Mouse (Mus musculus) hindbrain, embryonic 16.5 days (tissue): ENCODE measurements at regions not wholly inside any gene's neighbourhood (a gene's known extent, or its start where the extent isn't known, plus 50 kb on each side); places are given as distances from the start of the nearest gene placed in this dataset.
"Not testable (repeated sequence)": the region's sequence is repeated elsewhere in the genome, so short reads cannot be mapped to it uniquely, and the experiment has no call there.

ENCODE experiments used
- ATAC-seq: fragments of 200-750 bp; cut with Nextera tagmentation; 2 replicates; pipeline ENCODE4 v1.8.0; 2017; ENCODE audit warnings: moderate TSS enrichment, moderate library complexity
- H3K27ac ChIP-seq: fragments of 300-500 bp; sonication (generic); 2 replicates; pipeline ENCODE4 v1.5.1; 2014; ENCODE audit warnings: low read depth, mild to moderate bottlenecking, control low read depth, low read length, moderate library complexity
- H3K27me3 ChIP-seq: fragments of 300-500 bp; sonication (generic); replicated peaks from 2 replicates; pipeline ENCODE4 v1.6.1; 2014; ENCODE audit warnings: low read length; ENCODE audit not compliant: control insufficient read depth, insufficient read depth
- H3K36me3 ChIP-seq: fragments of 300-500 bp; sonication (generic); 2 replicates; pipeline ENCODE4 v1.6.1; 2014; ENCODE audit warnings: mild to moderate bottlenecking, low read length, moderate library complexity, mixed read lengths; ENCODE audit not compliant: control insufficient read depth, insufficient read depth
- H3K4me1 ChIP-seq: fragments of 300-500 bp; sonication (generic); 2 replicates; pipeline ENCODE4 v1.6.1; 2014; ENCODE audit warnings: low read depth, low read length; ENCODE audit not compliant: control insufficient read depth, insufficient read depth
- H3K4me2 ChIP-seq: fragments of 300-500 bp; sonication (generic); 2 replicates; pipeline ENCODE4 v1.6.1; 2014; ENCODE audit warnings: mild to moderate bottlenecking, low read length, control low read depth, moderate library complexity
- H3K4me3 ChIP-seq: fragments of 300-500 bp; sonication (generic); 2 replicates; pipeline ENCODE4 v1.5.1; 2014; ENCODE audit warnings: mild to moderate bottlenecking, low read length, control low read depth, moderate library complexity
- H3K9ac ChIP-seq: fragments of 300-500 bp; sonication (generic); 2 replicates; pipeline ENCODE4 v1.6.1; 2014; ENCODE audit warnings: low read depth, mild to moderate bottlenecking, control low read depth, low read length, moderate library complexity
- H3K9me3 ChIP-seq: fragments of 300-500 bp; sonication (generic); 2 replicates; pipeline ENCODE4 v1.6.1; 2014; ENCODE audit warnings: mild to moderate bottlenecking, low read length, moderate library complexity; ENCODE audit not compliant: control insufficient read depth
- WGBS: fragments of 180-500 bp; shearing (Covaris S2); extraction: QIAGEN DNeasy Blood & Tissue Kit; methylation state at CpG from one replicate; pipeline ENCODE4 v1.1.7; 2014; 5-methylcytosine and 5-hydroxymethylcytosine counted together

DNA sequence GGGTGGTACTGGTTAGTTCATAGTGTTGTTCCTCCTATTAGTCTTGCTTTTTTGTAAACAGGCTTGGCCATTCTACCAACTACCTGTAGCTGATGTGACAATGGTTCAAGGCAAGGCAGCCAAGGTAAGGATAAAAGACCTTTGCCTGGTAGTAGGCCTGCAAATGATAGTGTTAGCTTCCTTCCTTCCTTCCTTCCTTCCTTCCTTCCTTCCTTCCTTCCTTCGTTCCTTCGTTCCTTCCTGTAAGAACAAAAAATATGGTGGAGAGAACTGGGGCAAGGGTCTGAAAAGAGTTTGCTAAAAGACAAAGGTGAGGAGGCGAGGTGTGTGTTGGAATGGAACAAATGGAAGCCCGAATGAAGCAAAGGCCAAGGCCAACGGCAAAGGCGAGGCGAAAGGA lies 84.8 kb upstream of the Ezh2 start:
- H3K4me3 ChIP-seq, H3K4me1 ChIP-seq, H3K27ac ChIP-seq, H3K36me3 ChIP-seq, ATAC-seq, H3K4me2 ChIP-seq, H3K27me3 ChIP-seq, H3K9me3 ChIP-seq, H3K9ac ChIP-seq: not testable (repeated sequence)
- WGBS: 82% methylated on average over 2 of the region's 7 CpGs

GRCm38 (mm10) chr6:47672741-47673140 lies 77.6 kb upstream of the Ezh2 start:
- H3K4me1 ChIP-seq, H3K27ac ChIP-seq, H3K9me3 ChIP-seq, H3K9ac ChIP-seq, H3K27me3 ChIP-seq, ATAC-seq, H3K36me3 ChIP-seq: not testable (repeated sequence)
- 8% methylated on average over 13 of the region's 33 CpGs for WGBS
- Histone ChIP-seq H3K4me3 (peak overlapping the region; percentile 37), H3K4me2 (peak overlapping the region; percentile 44)

- H3K4me3 ChIP-seq, H3K9me3 ChIP-seq, H3K27me3 ChIP-seq, H3K36me3 ChIP-seq, H3K9ac ChIP-seq, ATAC-seq, H3K4me2 ChIP-seq, H3K4me1 ChIP-seq, H3K27ac ChIP-seq: not testable (repeated sequence)
- 75% methylated on average over 2 of the region's 3 CpGs for WGBS
Observed at GRCm38 (mm10) chr6:47652880-47653279, 57.7 kb upstream of the Ezh2 start.

GRCm38 (mm10) chr6:47651385-47651718 lies 56.2 kb upstream of the Ezh2 start:
- not testable (repeated sequence) for H3K36me3 ChIP-seq, H3K9me3 ChIP-seq, H3K27me3 ChIP-seq, ATAC-seq, H3K4me1 ChIP-seq
- H3K4me2 ChIP-seq: peak overlapping the region; percentile 66
- peak overlapping the region; percentile 36 for H3K27ac ChIP-seq
- H3K9ac ChIP-seq: peak overlapping the region; percentile 72
- 2% methylated on average over 22 of the region's 23 CpGs for WGBS
- peak overlapping the region; percentile 60 for H3K4me3 ChIP-seq

DNA sequence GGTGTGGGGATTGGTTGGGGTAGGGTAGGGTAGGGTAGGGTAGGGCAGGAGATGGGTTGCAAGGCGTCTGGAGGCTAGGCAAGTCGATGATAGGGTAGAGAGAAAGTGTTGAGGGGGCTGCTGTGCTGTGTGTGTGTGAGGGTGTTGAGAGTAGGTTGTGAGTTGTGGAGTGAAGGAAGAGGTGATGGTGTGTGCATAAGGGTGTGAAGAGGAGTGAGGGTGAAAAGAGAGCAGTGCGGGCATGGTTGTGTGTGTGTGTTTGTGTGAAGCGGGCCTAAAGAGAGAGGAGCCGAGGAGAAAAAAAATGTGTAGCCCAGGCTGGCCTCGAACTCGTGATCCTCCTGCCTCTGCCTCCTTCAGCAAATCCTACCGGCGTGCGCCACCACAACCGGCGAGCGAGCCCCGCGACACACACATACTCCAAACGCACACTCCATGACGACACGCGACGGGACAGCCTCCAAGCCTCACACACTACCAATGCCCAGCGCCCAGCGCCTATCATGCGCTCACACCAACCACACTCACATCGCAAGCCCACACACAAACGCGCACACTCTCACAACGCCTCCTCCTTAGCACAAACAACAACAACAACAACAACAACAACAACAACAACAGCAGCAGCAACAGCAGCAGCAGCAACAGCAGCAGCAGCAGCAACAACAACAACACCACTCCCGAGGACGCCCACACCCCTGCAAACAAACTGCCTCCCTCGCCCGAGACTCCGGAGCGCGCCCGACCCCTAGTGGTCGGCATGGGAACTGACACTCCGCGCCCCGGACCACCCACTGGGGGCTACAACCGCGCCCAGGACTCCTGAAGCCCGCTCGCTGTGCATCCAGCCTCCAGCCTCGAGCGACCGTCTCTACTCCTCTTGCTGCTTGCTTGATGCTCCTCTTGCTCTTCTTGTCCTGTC lies 55.6 kb upstream of the Ezh2 start:
- no peaks in the 10 kb centered on the region for H3K4me1 ChIP-seq
- peak; percentile 99 for ATAC-seq
- H3K4me3 ChIP-seq: peak overlapping the region; percentile 60
- H3K9ac ChIP-seq: peak overlapping the region; percentile 72
- whole genome bisulfite sequencing: 3% methylated on average over 46 of the region's 46 CpGs
- no peaks in the 10 kb centered on the region for H3K36me3 ChIP-seq
- H3K27me3 ChIP-seq: no peaks in the 10 kb centered on the region
- H3K4me2 ChIP-seq: peak overlapping the region; percentile 66
- H3K9me3 ChIP-seq: no peaks in the 10 kb centered on the region
- H3K27ac ChIP-seq: peak overlapping the region; percentile 63

GRCm38 (mm10) chr6:47649961-47650360 lies 54.8 kb upstream of the Ezh2 start:
- H3K27me3 ChIP-seq: no peaks in the 10 kb centered on the region
- no peak overlapping the region for H3K9ac ChIP-seq
- no peak overlapping the region for H3K4me3 ChIP-seq
- no peak overlapping the region for H3K4me2 ChIP-seq
- no peak for ATAC-seq
- no peaks in the 10 kb centered on the region for H3K4me1 ChIP-seq
- H3K9me3 ChIP-seq: no peaks in the 10 kb centered on the region
- H3K27ac ChIP-seq: no peak overlapping the region
- 87% methylated on average over 6 of the region's 6 CpGs for WGBS
- no peaks in the 10 kb centered on the region for H3K36me3 ChIP-seq

- 83% methylated on average over 5 of the region's 5 CpGs for WGBS
- Histone ChIP-seq H3K27me3 (no peaks in the 10 kb centered on the region), H3K4me2 (no peak overlapping the region), H3K9me3 (no peaks in the 10 kb centered on the region), H3K4me3 (no peak overlapping the region), H3K4me1 (no peaks in the 10 kb centered on the region), H3K9ac (no peak overlapping the region), H3K27ac (no peak overlapping the region), H3K36me3 (no peaks in the 10 kb centered on the region)
- ATAC-seq: no peak
Observed at GRCm38 (mm10) chr6:47649451-47649931, 54.4 kb upstream of the Ezh2 start.

- H3K9ac ChIP-seq: no peak overlapping the region
- H3K4me2 ChIP-seq: no peak overlapping the region
- no peaks in the 10 kb centered on the region for H3K9me3 ChIP-seq
- H3K4me3 ChIP-seq: no peak overlapping the region
- no peaks in the 10 kb centered on the region for H3K4me1 ChIP-seq
- no peaks in the 10 kb centered on the region for H3K27me3 ChIP-seq
- ATAC-seq: no peak
- H3K36me3 ChIP-seq: no peaks in the 10 kb centered on the region
- no peak overlapping the region for H3K27ac ChIP-seq
- 68% methylated on average over 4 of the region's 5 CpGs for WGBS
Observed at GRCm38 (mm10) chr6:47648899-47649298, 53.8 kb upstream of the Ezh2 start.

DNA sequence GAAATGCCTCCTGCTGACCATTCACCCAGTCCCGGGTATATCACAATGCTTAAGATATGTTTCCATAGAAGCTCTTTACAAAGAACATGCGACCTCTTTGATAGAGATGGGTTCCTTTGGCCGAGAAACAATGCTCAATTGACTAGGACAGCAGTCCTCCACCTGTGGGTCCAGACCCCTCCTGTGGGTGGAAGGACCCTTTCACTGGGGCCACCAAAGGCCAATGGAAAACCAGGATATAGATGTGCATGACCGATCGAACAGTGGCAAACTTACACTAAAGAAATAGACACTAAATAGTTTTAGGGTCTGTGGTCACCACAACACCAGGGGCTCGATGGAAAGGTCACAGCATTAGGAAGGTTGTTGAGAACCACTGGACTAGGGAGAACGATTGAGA lies 53.2 kb upstream of the Ezh2 start:
- Histone ChIP-seq H3K27me3 (no peaks in the 10 kb centered on the region), H3K36me3 (no peaks in the 10 kb centered on the region), H3K9ac (no peak overlapping the region), H3K27ac (no peak overlapping the region), H3K9me3 (no peaks in the 10 kb centered on the region), H3K4me1 (no peaks in the 10 kb centered on the region), H3K4me3 (no peak overlapping the region), H3K4me2 (no peak overlapping the region)
- WGBS: 95% methylated on average over 7 of the region's 7 CpGs
- no peak for ATAC-seq
